Mouse (Mus musculus): ENCODE measurements around the gene Klhl8.

Gene Klhl8

DNA sequence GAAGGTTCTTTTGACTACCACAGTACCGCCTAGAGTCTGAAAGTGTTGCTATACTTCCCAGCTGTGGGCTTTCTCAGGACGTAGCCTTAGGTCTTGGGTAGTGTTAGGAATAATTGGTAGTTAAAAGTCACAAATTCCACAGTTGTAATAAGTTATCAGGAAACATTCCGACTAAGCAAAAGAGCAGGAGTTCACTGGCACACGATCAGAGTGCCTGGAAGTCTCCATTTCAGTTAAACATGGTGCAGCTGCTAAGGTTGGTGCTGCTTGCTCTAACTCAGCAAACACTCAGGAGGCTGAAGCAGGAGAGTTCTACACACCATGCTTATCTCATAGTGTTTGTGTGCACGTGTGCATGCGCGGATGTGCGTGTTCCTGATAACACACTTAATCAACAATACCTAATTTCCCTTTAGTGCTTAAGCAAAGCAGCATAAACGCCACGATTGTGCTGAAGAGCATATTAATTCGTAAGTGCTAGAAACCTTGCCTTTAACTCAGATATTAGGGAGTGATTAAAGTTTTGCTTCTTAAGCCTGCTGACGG lies 97.0 kb downstream of the Klhl8 start:
- DNase-seq (ENCODE audit: low spot score in 2 of 2), result no peak

DNA sequence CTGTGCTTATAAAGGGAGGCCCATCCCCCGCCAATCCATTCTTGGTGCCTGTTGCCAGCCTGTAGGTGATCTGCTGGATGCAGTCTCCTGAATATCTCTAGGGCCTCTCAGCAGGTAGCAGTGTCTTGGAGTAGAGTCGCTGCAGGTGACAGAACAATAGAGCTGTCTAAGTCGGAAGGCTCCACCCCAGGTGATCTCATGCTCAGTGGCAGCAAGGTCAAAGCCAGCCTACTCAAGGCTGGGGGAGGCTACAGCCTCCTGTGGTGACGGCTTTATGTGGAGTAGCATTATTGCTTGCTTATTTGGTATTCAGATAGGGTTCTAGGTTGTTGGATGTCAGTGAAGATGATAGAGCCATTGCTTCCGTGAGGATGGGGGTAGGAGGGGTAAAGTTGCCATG lies 97.8 kb downstream of the Klhl8 start:
- DNase-seq (ENCODE audit: low spot score in 2 of 2), result no peak

All from urinary bladder, adult 18-20 months (tissue).